1 mouse cellular context compared by ENCODE assay signal in the genomic region with DNA sequence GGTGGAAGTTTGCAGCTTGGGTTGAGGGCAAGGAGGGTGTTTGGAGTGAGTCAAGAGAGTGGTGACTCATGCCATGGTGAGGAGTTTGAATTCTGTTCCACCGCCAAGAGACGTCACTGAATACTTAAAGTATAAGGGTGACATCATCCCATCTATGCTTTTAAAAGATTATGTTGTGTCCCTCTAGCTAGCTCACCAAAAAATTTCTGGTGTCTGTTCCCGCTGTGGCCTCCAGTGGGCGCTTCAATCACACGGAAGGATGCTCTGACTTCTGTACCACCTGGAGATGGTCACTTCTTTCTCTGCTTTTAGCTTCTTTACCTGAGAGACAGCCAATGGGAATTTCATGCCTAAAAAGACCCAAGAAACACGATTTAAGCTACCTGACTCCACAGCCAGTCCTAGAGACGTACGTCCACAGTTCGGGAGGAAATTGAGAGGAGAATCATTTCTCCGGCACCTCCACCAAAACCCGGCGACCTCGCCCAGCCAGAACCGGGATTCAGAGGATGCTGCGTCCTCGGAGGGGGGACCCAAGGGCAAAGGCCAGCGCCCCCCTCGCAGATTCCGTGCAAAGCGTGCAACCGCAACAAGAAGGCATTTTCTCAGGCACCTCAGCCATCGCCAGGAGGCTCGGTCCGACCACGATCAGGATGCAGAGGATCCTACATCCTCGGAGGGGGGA.
TF ChIP-seq lines count a peak whose summit lies in the region.

No protein-coding gene starts in this region.

TF ChIP-seq in ES-E14, 5 proteins besides CTCF, POLR2A, EP300 and RAD21 (continued from another document):
- TF ChIP-seq MAFK (IDR thresholded peaks at IDR 0.05; ENCODE audit: insufficient read depth, low read depth, low read length) = no peak
